17 mouse cellular contexts compared by ENCODE assay signal in the genomic region with DNA sequence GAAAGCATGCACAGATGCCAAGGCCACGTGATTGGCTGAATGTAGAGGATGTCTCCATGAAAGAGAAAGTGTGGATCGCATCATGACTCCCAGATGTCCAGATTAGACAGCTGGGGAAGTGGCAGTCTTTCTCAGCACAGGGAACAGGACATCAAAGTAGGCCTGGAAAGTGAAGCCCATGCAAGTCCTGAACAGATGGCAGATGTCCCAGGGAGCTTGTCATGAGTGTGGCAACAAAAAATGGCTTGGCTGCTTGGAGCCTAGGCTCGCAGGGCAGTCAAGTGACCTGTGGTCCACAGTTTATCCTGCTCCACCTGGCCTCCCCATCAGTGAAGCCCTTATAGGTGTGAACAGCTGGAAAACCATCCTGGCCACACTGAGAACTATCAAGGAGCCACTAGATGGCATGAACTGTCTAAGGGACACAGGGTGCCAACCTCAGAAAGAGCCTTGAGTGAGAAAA. TPM values are rescaled to one million over a fixed set of nuclear protein-coding genes. Genes with fewer than 3 reads are reported as not detected.
DNase-seq lines count a peak whose midpoint lies in the region; TF ChIP-seq lines count a peak whose summit lies in the region.
"Had no signal": no experiment of that assay in that cellular context is flagged by ENCODE, and none has a peak within 500 bp of the region (broad histone marks: within the 10 kb centered on the region; RNA-seq: fewer than 3 reads in every experiment).

No protein-coding gene starts in this region.

- DNase-seq in cerebellum, adult 18-20 months = peak; percentile 49 to 52
- no peak for DNase-seq in cerebellum, postnatal 4 days (ENCODE audit: low spot score in 2 of 2)
- no peak for DNase-seq in layer of hippocampus, adult 2 months (ENCODE audit: low spot score in 2 of 2)
- no peak for DNase-seq in layer of hippocampus, adult 9-11 months
- peak; percentile 61 for DNase-seq in cerebellum, adult 9-10 months
- DNase-seq in lung, postnatal 14 days = peak; percentile 27
- no peak for DNase-seq in layer of hippocampus, adult 11-12 months (ENCODE audit: low spot score)
- DNase-seq in adrenal gland, postnatal 36 days = no peak
- DNase-seq: kidney, adult 18-20 months; kidney, postnatal 4 days; thymus, adult 2 months had no signal

- H3K4me3 ChIP-seq in layer of hippocampus, adult 2 months = no peak overlapping the region
- H3K4me3 ChIP-seq: embryonic facial prominence, embryonic 13.5 days; hindbrain, embryonic 13.5 days; limb, embryonic 13.5 days; megakaryocyte, embryonic 14.5 days had no signal

- peak; percentile 61 for TF ChIP-seq CTCF in layer of hippocampus, adult 2 months (conservative IDR thresholded peaks at IDR 0.05)

- no peak overlapping the region for H3K27ac ChIP-seq in layer of hippocampus, adult 2 months
- H3K27ac ChIP-seq: embryonic facial prominence, embryonic 13.5 days; hindbrain, embryonic 13.5 days; limb, embryonic 13.5 days had no signal

RNA-seq across cellular contexts. Expression of a gene that starts 4.6 kb away (rescaled TPM):
- total RNA-seq in layer of hippocampus, adult 2 months (2021) = 10 to 100 TPM; 89.7 to 94.9 TPM
- 1 to 10 TPM in 1 of 2 experiments, under 1 TPM in 1; 0.99 to 1.2 TPM for total RNA-seq in adrenal gland, postnatal 36 days (2021)
- total RNA-seq: common myeloid progenitor, adult 5-6 weeks; monocyte, adult 5-6 weeks had no signal

Comparison
In these comparisons a context has a peak if more than half of its experiments do, and no peak if none do; other contexts are left out.
1. DNase-seq: peak in cerebellum, adult 18-20 months (2 of 2), cerebellum, adult 9-10 months (single experiment) and lung, postnatal 14 days (single experiment); none in cerebellum, postnatal 4 days (0 of 2), layer of hippocampus, adult 2 months (0 of 2), layer of hippocampus, adult 9-11 months (single experiment), layer of hippocampus, adult 11-12 months (single experiment) and adrenal gland, postnatal 36 days (0 of 2).
2. RNA of a gene that starts 4.6 kb away (total RNA-seq): 89.7 to 94.9 TPM in layer of hippocampus, adult 2 months; 0.99 to 1.2 TPM in adrenal gland, postnatal 36 days; every median in the first group is over 10 times any median in the second.